Mouse (Mus musculus) midbrain, embryonic 13.5 days (tissue): ENCODE measurements at regions not wholly inside any gene's neighbourhood (a gene's known extent, or its start where the extent isn't known, plus 50 kb on each side); places are given as distances from the start of the nearest gene placed in this dataset.

Source experiments
- ATAC-seq: fragments of 200-750 bp; cut with Nextera tagmentation; 2 replicates; pipeline ENCODE4 v1.8.0; 2017; ENCODE audit warnings: mild to moderate bottlenecking, moderate TSS enrichment, moderate library complexity
- H3K27ac ChIP-seq: fragments of 300-500 bp; sonication (generic); 2 replicates; pipeline ENCODE4 v1.5.1; 2015; ENCODE audit warnings: inconsistent platforms, mild to moderate bottlenecking, moderate library complexity
- H3K27me3 ChIP-seq: fragments of 300-500 bp; sonication (generic); 2 replicates; pipeline ENCODE4 v1.6.1; 2015; ENCODE audit warnings: mild to moderate bottlenecking, inconsistent platforms
- H3K36me3 ChIP-seq: fragments of 300-500 bp; sonication (generic); 2 replicates; pipeline ENCODE4 v1.6.1; 2015; ENCODE audit warnings: mild to moderate bottlenecking, inconsistent platforms
- H3K4me1 ChIP-seq: fragments of 300-500 bp; sonication (generic); replicated peaks from 2 replicates; pipeline ENCODE4 v1.6.1; 2015; ENCODE audit warnings: inconsistent platforms
- H3K4me2 ChIP-seq: fragments of 300-500 bp; sonication (generic); replicated peaks from 2 replicates; pipeline ENCODE4 v1.6.1; 2015; ENCODE audit warnings: moderate library complexity, mild to moderate bottlenecking, inconsistent platforms
- H3K4me3 ChIP-seq: fragments of 300-500 bp; sonication (generic); replicated peaks from 2 replicates; pipeline ENCODE4 v1.5.1; 2015; ENCODE audit warnings: mild to moderate bottlenecking, inconsistent platforms
- H3K9ac ChIP-seq: fragments of 300-500 bp; sonication (generic); replicated peaks from 2 replicates; pipeline ENCODE4 v1.6.1; 2015; ENCODE audit warnings: mild to moderate bottlenecking, inconsistent platforms
- H3K9me3 ChIP-seq: fragments of 300-500 bp; sonication (generic); 2 replicates; pipeline ENCODE4 v1.6.1; 2016; ENCODE audit warnings: mild to moderate bottlenecking, inconsistent platforms
- WGBS: fragments of 180-500 bp; shearing (Covaris S2); methylation state at CpG from one replicate; pipeline ENCODE4 v1.1.7; 2015; 5-methylcytosine and 5-hydroxymethylcytosine counted together

DNA sequence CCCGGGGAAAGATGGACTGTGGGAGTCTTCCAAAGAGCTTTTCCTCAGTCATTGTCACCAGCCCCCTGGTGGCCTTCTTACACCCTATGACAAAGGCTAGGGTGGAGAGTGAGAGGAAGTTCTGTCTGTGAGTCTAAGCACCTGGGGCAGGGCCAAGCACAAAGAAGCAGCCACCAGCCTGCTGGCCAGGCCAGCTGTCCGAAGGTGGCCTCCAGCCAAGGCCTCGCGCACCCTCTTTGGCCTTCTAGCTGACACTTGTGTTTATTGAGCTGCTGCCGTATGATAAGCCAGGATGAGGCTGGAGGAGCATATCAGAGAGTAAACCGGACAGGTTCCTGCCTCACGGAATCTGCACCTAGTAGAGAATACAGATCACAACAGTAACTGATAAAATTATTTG is 99.0 kb upstream of the Cacna1e start:
- Histone ChIP-seq H3K27ac (no peak overlapping the region), H3K9ac (no peak overlapping the region), H3K4me3 (no peak overlapping the region), H3K27me3 (no peaks in the 10 kb centered on the region), H3K4me2 (no peak overlapping the region), H3K9me3 (no peaks in the 10 kb centered on the region), H3K4me1 (no peaks in the 10 kb centered on the region), H3K36me3 (no peaks in the 10 kb centered on the region)
- WGBS, result 85% methylated on average over 7 of the region's 7 CpGs
- ATAC-seq, result no peak

GRCm38 (mm10) chr1:154982836-154983235 is 98.5 kb upstream of the Cacna1e start:
- no peak overlapping the region for H3K9ac ChIP-seq
- no peak overlapping the region for H3K4me2 ChIP-seq
- no peak overlapping the region for H3K4me3 ChIP-seq
- no peaks in the 10 kb centered on the region for H3K27me3 ChIP-seq
- H3K4me1 ChIP-seq, result no peaks in the 10 kb centered on the region
- no peak for ATAC-seq
- no peak overlapping the region for H3K27ac ChIP-seq
- 91% methylated on average over 9 of the region's 9 CpGs for whole genome bisulfite sequencing
- no peaks in the 10 kb centered on the region for H3K9me3 ChIP-seq
- H3K36me3 ChIP-seq, result no peaks in the 10 kb centered on the region

DNA sequence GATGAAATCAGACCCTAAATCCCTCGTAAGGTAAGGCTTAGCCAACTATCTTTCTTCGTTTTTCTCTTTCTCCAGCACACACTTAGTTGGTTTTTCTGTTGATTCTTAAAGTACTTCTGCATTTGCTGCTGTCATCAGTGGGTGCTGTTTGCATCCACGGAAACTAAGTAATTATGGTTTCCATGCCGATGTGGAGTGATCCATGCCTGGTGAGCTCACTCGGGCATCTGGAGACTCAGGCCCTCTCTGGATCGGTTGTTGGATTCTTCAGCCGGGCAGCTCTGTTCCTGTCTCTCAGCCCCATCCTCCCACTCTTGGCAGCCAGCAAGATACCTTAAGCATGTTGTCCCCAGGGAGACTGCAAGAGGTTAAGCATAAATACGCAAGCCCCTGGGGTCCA is 97.4 kb upstream of the Cacna1e start:
- no peak for ATAC-seq
- Histone ChIP-seq H3K36me3 (no peaks in the 10 kb centered on the region), H3K4me3 (no peak overlapping the region), H3K9ac (no peak overlapping the region), H3K27ac (no peak overlapping the region), H3K4me1 (no peaks in the 10 kb centered on the region), H3K27me3 (no peaks in the 10 kb centered on the region), H3K4me2 (no peak overlapping the region), H3K9me3 (no peaks in the 10 kb centered on the region)
- 81% methylated on average over 8 of the region's 8 CpGs for WGBS

DNA sequence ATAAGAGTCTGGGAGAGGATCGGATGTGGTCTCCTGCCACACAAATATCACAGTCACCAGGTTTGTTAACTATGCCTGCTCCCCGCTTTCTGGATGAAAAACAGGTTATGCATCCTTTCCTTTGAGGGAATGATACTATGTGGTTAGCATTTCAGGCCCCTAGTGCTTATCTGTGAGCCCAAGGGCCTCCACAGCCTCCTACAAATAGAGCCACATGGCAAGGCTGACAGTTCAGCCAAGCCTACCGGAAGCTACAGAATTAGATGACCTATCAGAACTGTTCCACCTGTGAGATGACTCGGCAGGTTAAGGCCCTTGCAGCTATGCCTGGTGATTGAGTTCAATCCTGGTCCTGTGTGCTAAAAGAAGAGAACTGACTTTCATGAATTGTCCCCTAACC is 91.4 kb upstream of the Cacna1e start:
- Histone ChIP-seq H3K4me3 (no peak overlapping the region), H3K4me2 (no peak overlapping the region), H3K4me1 (no peaks in the 10 kb centered on the region), H3K27me3 (no peaks in the 10 kb centered on the region), H3K9ac (no peak overlapping the region), H3K27ac (no peak overlapping the region), H3K36me3 (no peaks in the 10 kb centered on the region), H3K9me3 (no peaks in the 10 kb centered on the region)
- no peak for ATAC-seq
- WGBS, result 92% methylated on average over 4 of the region's 4 CpGs

- Histone ChIP-seq H3K4me2 (no peak overlapping the region), H3K27ac (no peak overlapping the region), H3K4me1 (no peaks in the 10 kb centered on the region), H3K36me3 (no peaks in the 10 kb centered on the region), H3K9me3 (peaks cover 8% of the 10 kb centered on the region), H3K27me3 (no peaks in the 10 kb centered on the region), H3K9ac (no peak overlapping the region), H3K4me3 (no peak overlapping the region)
- 86% methylated on average over 4 of the region's 4 CpGs for WGBS
- ATAC-seq, result no peak
Measured at GRCm38 (mm10) chr1:154961271-154961670, 77.0 kb upstream of the Cacna1e start.

DNA sequence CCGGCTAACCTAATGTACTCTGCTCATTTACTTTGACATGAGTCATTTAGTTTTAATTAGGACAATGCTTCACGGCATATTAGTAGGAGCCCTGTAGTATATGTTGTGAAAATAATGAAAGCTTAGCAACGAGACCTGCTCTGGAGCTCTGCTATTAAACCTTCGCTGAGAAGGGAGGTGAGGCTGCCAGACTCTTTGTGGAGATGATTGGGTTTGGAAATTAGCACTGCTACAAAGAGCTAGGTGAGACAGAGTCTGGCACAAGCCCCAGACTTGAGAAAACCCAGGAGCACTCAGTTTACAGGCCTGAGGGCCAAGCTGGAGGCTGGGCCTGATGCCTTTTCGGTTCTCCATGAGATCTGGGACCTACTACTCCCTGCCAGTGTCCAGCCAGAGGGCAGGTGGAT is 72.3 kb upstream of the Cacna1e start:
- Histone ChIP-seq H3K4me1 (peaks cover 12% of the 10 kb centered on the region), H3K36me3 (no peaks in the 10 kb centered on the region), H3K9ac (no peak overlapping the region), H3K4me3 (no peak overlapping the region), H3K27me3 (no peaks in the 10 kb centered on the region), H3K9me3 (no peaks in the 10 kb centered on the region), H3K4me2 (no peak overlapping the region), H3K27ac (no peak overlapping the region)
- ATAC-seq, result no peak
- 77% methylated on average over 5 of the region's 5 CpGs for WGBS

DNA sequence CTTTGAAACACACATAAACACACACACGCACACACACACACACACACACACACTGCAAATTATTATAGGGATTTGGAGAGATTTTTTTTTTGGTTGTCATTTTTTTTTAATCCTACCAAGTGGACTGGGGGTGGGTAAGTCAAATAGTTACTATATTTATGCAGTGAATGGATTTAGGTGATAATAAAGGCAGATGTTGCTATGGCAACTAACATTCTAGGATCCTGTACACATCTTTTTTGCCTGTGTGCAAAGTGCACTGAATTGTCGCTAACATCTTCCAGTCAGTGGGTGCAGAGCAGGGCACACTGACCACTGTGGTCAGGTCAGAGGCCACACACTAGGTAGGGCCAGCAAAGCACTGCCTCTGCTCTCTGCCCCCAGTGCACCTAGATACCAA is 68.4 kb upstream of the Cacna1e start:
- no peaks in the 10 kb centered on the region for H3K9me3 ChIP-seq
- H3K27me3 ChIP-seq, result no peaks in the 10 kb centered on the region
- ATAC-seq, result 0 out of 2 replicates have a peak, but pooled peaks have one; percentile 30
- H3K9ac ChIP-seq, result no peak overlapping the region
- H3K4me2 ChIP-seq, result no peak overlapping the region
- H3K4me1 ChIP-seq, result peaks cover 12% of the 10 kb centered on the region
- 83% methylated on average over 2 of the region's 2 CpGs for WGBS
- no peak overlapping the region for H3K4me3 ChIP-seq
- 0 out of 2 replicates have a peak overlapping the region, but pooled peaks have one; percentile 4 for H3K27ac ChIP-seq
- no peaks in the 10 kb centered on the region for H3K36me3 ChIP-seq
